Comparison of ENCODE assay signal across 12 mouse cellular contexts in genomic region chr17:63496153-63496552, GRCm38 (mm10). TPM values are rescaled to one million over a fixed set of nuclear protein-coding genes. Genes with fewer than 3 reads are reported as not detected.
A peak's percentile ranks its signal among the peaks of the same experiment; 100 is the strongest.
DNase-seq lines count a peak whose midpoint lies in the region; ATAC-seq and TF ChIP-seq lines count a peak whose summit lies in the region.
"Had no signal": no experiment of that assay in that cellular context is flagged by ENCODE, and none has a peak within 500 bp of the region (broad histone marks: within the 10 kb centered on the region; RNA-seq: fewer than 3 reads in every experiment).

No protein-coding gene starts in this region.

- ATAC-seq in heart, embryonic 12.5 days (ENCODE audit: insufficient number of reproducible peaks, low FRiP score) = no peak
- ATAC-seq in kidney, postnatal 0 days (replicated peaks; ENCODE audit: low FRiP score, low read depth) = no peak
- no peak for ATAC-seq in kidney, embryonic 16.5 days (ENCODE audit: low FRiP score, low TSS enrichment)
- no peak for ATAC-seq in neural tube, embryonic 12.5 days (ENCODE audit: low FRiP score, low read depth)

- H3K27me3 ChIP-seq in heart, embryonic 12.5 days (replicated peaks) = no peaks in the 10 kb centered on the region
- no peaks in the 10 kb centered on the region for H3K27me3 ChIP-seq in heart, embryonic 10.5 days (ENCODE audit: insufficient read depth, poor library complexity, severe bottlenecking)
- H3K27me3 ChIP-seq in kidney, postnatal 0 days (ENCODE audit: insufficient read depth, low read length) = no peaks in the 10 kb centered on the region
- no peaks in the 10 kb centered on the region for H3K27me3 ChIP-seq in kidney, embryonic 16.5 days (ENCODE audit: insufficient read depth, low read length)
- no peaks in the 10 kb centered on the region for H3K27me3 ChIP-seq in neural tube, embryonic 12.5 days (replicated peaks)

- no peaks in the 10 kb centered on the region for H3K9me3 ChIP-seq in heart, embryonic 12.5 days (replicated peaks)
- no peaks in the 10 kb centered on the region for H3K9me3 ChIP-seq in heart, embryonic 10.5 days
- no peaks in the 10 kb centered on the region for H3K9me3 ChIP-seq in kidney, postnatal 0 days (replicated peaks; ENCODE audit: low read length)
- H3K9me3 ChIP-seq in kidney, embryonic 16.5 days (ENCODE audit: low read length) = no peaks in the 10 kb centered on the region
- H3K9me3 ChIP-seq in neural tube, embryonic 12.5 days = no peaks in the 10 kb centered on the region

- H3K27ac ChIP-seq in heart, embryonic 12.5 days (ENCODE audit: poor library complexity, severe bottlenecking) = 0 out of 2 replicates have a peak overlapping the region, but pooled peaks have one; percentile 23
- H3K27ac ChIP-seq in heart, embryonic 10.5 days = no peak overlapping the region
- 0 out of 2 replicates have a peak overlapping the region, but pooled peaks have one; percentile 6 for H3K27ac ChIP-seq in kidney, postnatal 0 days
- H3K27ac ChIP-seq in kidney, embryonic 16.5 days (ENCODE audit: low read length) = no peak overlapping the region
- H3K27ac ChIP-seq in neural tube, embryonic 12.5 days = no peak overlapping the region
- H3K27ac ChIP-seq: stomach, postnatal 0 days had no signal

- WGBS in heart, embryonic 12.5 days = 48% methylated on average over 5 of the region's 5 CpGs
- WGBS in heart, embryonic 10.5 days = 55% methylated on average over 5 of the region's 5 CpGs
- 49% methylated on average over 5 of the region's 5 CpGs for WGBS in kidney, postnatal 0 days
- 58% methylated on average over 5 of the region's 5 CpGs for WGBS in kidney, embryonic 16.5 days
- whole genome bisulfite sequencing in neural tube, embryonic 12.5 days = 70% methylated on average over 5 of the region's 5 CpGs

- no peak overlapping the region for H3K4me3 ChIP-seq in heart, embryonic 12.5 days
- H3K4me3 ChIP-seq in heart, embryonic 10.5 days = no peak overlapping the region
- H3K4me3 ChIP-seq in kidney, postnatal 0 days (replicated peaks; ENCODE audit: low read depth, low read length) = no peak overlapping the region
- no peak overlapping the region for H3K4me3 ChIP-seq in kidney, embryonic 16.5 days (ENCODE audit: low read length)
- no peak overlapping the region for H3K4me3 ChIP-seq in neural tube, embryonic 12.5 days

- no peaks in the 10 kb centered on the region for H3K36me3 ChIP-seq in heart, embryonic 12.5 days
- H3K36me3 ChIP-seq in heart, embryonic 10.5 days = no peaks in the 10 kb centered on the region
- H3K36me3 ChIP-seq in kidney, postnatal 0 days (ENCODE audit: insufficient read depth, low read length) = no peaks in the 10 kb centered on the region
- H3K36me3 ChIP-seq in kidney, embryonic 16.5 days (ENCODE audit: insufficient read depth, low read length) = no peaks in the 10 kb centered on the region
- no peaks in the 10 kb centered on the region for H3K36me3 ChIP-seq in neural tube, embryonic 12.5 days

- 0 out of 2 replicates have a peak overlapping the region, but pooled peaks have one; percentile 15 for H3K4me2 ChIP-seq in heart, embryonic 12.5 days
- 0 out of 2 replicates have a peak overlapping the region, but pooled peaks have one; percentile 1 for H3K4me2 ChIP-seq in kidney, postnatal 0 days (ENCODE audit: low read length)
- H3K4me2 ChIP-seq in kidney, embryonic 16.5 days (replicated peaks; ENCODE audit: low read depth, low read length) = no peak overlapping the region
- peak overlapping the region; percentile 7; the same call in 1 of the 2 replicates for H3K4me2 ChIP-seq in neural tube, embryonic 12.5 days (replicated peaks)

- H3K4me1 ChIP-seq in heart, embryonic 12.5 days (replicated peaks) = peaks cover 42% of the 10 kb centered on the region
- H3K4me1 ChIP-seq in heart, embryonic 10.5 days = peaks cover 37% of the 10 kb centered on the region
- peaks cover 19% of the 10 kb centered on the region for H3K4me1 ChIP-seq in kidney, postnatal 0 days (replicated peaks; ENCODE audit: insufficient read depth, low read length)
- H3K4me1 ChIP-seq in kidney, embryonic 16.5 days (ENCODE audit: insufficient read depth, low read length) = peaks cover 47% of the 10 kb centered on the region
- peaks cover 29% of the 10 kb centered on the region for H3K4me1 ChIP-seq in neural tube, embryonic 12.5 days

- no peak for TF ChIP-seq CTCF in kidney, postnatal 0 days (IDR thresholded peaks at IDR 0.05; ENCODE audit: low read depth)

- DNase-seq in heart, embryonic 10.5 days (ENCODE audit: low spot score) = no peak
- no peak for DNase-seq in kidney, postnatal 0 days (ENCODE audit: low spot score)
- DNase-seq in neural tube, embryonic 10.5 days (ENCODE audit: extremely low spot score, low spot score) = no peak
- no peak for DNase-seq in layer of hippocampus, postnatal 36 days
- no peak for DNase-seq in gastrocnemius, adult 8-10 months (ENCODE audit: low spot score in 2 of 2)
- DNase-seq: cerebellum, adult 18-20 months; layer of hippocampus, adult 9-11 months; left cerebral cortex, postnatal 4 days had no signal

- H3K9ac ChIP-seq in heart, embryonic 12.5 days = no peak overlapping the region
- H3K9ac ChIP-seq in kidney, postnatal 0 days (ENCODE audit: low read depth, low read length) = no peak overlapping the region
- H3K9ac ChIP-seq in kidney, embryonic 16.5 days (replicated peaks; ENCODE audit: low read length) = no peak overlapping the region
- H3K9ac ChIP-seq in neural tube, embryonic 12.5 days = no peak overlapping the region

RNA-seq across cellular contexts. Expression of gene Fbxl17, which starts 3.7 kb away (rescaled TPM):
- polyA plus RNA-seq in heart, embryonic 12.5 days (2016; fragmentation: Nextera tagmentation; extraction: Ambion mirVana) = 7.1 and 7.6 TPM in 2 replicates
- polyA plus RNA-seq in heart, embryonic 10.5 days (2016; fragmentation: Nextera tagmentation; extraction: Ambion mirVana) = 3.2 and 4.2 TPM in 2 replicates
- 6.5 and 9.0 TPM in 2 replicates for polyA plus RNA-seq in kidney, postnatal 0 days (2015; fragmentation: Nextera tagmentation; extraction: Ambion mirVana)
- 4.7 and 5.2 TPM in 2 replicates for polyA plus RNA-seq in kidney, embryonic 16.5 days (2015; fragmentation: Nextera tagmentation; extraction: Ambion mirVana)
- polyA plus RNA-seq in neural tube, embryonic 12.5 days (2016; fragmentation: Nextera tagmentation; extraction: Ambion mirVana) = 8.2 and 9.8 TPM in 2 replicates
- 10 to 100 TPM; 53.8 to 55.6 TPM for total RNA-seq in layer of hippocampus, postnatal 36 days (2021)
- 10 to 100 TPM; 46.7 to 63.6 (median 51.9) TPM for total RNA-seq in gastrocnemius, adult 8-10 months (2022)

Comparison
In these comparisons a context has a peak if more than half of its experiments do, and no peak if none do; other contexts are left out.
1. H3K27ac ChIP-seq: peak in heart, embryonic 12.5 days (single experiment) and kidney, postnatal 0 days (single experiment); none in heart, embryonic 10.5 days (single experiment), kidney, embryonic 16.5 days (single experiment) and neural tube, embryonic 12.5 days (single experiment).